Mouse (Mus musculus): ENCODE results near the gene Cct5. TPM values are rescaled to one million over a fixed set of nuclear protein-coding genes. Genes with fewer than 3 reads are reported as not detected.

Cct5 gene
- polyA plus RNA-seq, 1 experiment from 2014 or later = 429 TPM

GRCm38 (mm10) chr15:31570959-31571358 is 30.6 kb downstream of the Cct5 start:
- ATAC-seq (replicated peaks; ENCODE audit: low FRiP score, low read depth) (no peak), DNase-seq (ENCODE audit: low spot score) (no peak)
- Histone ChIP-seq H3K4me2 (ENCODE audit: low read length) (no peak overlapping the region), H3K27me3 (ENCODE audit: insufficient read depth, low read length) (no peaks in the 10 kb centered on the region), H3K36me3 (ENCODE audit: insufficient read depth, low read length) (no peaks in the 10 kb centered on the region), H3K9ac (ENCODE audit: low read depth, low read length) (no peak overlapping the region), H3K9me3 (replicated peaks; ENCODE audit: low read length) (no peaks in the 10 kb centered on the region), H3K4me1 (replicated peaks; ENCODE audit: insufficient read depth, low read length) (peaks cover 13% of the 10 kb centered on the region; the same call in 1 of the 2 replicates), H3K4me3 (replicated peaks; ENCODE audit: low read depth, low read length) (no peak overlapping the region), H3K27ac (no peak overlapping the region)
- no peak for TF ChIP-seq CTCF (IDR thresholded peaks at IDR 0.05; ENCODE audit: low read depth)
- 81% methylated on average over 8 of the region's 8 CpGs for WGBS

GRCm38 (mm10) chr15:31569325-31570022 is 32.1 kb downstream of the Cct5 start:
- Histone ChIP-seq H3K9ac (ENCODE audit: low read depth, low read length) (no peak overlapping the region), H3K4me3 (replicated peaks; ENCODE audit: low read depth, low read length) (no peak overlapping the region), H3K36me3 (ENCODE audit: insufficient read depth, low read length) (no peaks in the 10 kb centered on the region), H3K4me2 (ENCODE audit: low read length) (peak overlapping the region; percentile 40), H3K4me1 (replicated peaks; ENCODE audit: insufficient read depth, low read length) (peaks cover 13% of the 10 kb centered on the region; the same call in 1 of the 2 replicates), H3K9me3 (replicated peaks; ENCODE audit: low read length) (no peaks in the 10 kb centered on the region), H3K27me3 (ENCODE audit: insufficient read depth, low read length) (no peaks in the 10 kb centered on the region), H3K27ac (peak overlapping the region; percentile 65; the same call in 1 of the 2 replicates)
- DNase-seq (ENCODE audit: low spot score) (peak; percentile 28), ATAC-seq (replicated peaks; ENCODE audit: low FRiP score, low read depth) (peak; percentile 82)
- TF ChIP-seq CTCF (IDR thresholded peaks at IDR 0.05; ENCODE audit: low read depth) = 0 out of 2 replicates have a peak, but pooled peaks have one; percentile 5
- 48% methylated on average over 9 of the region's 9 CpGs for WGBS

- Histone ChIP-seq H3K4me2 (ENCODE audit: low read length) (peak overlapping the region; percentile 40), H3K27ac (peak overlapping the region; percentile 65), H3K4me3 (replicated peaks; ENCODE audit: low read depth, low read length) (no peak overlapping the region), H3K9me3 (replicated peaks; ENCODE audit: low read length) (no peaks in the 10 kb centered on the region), H3K4me1 (replicated peaks; ENCODE audit: insufficient read depth, low read length) (peaks cover 13% of the 10 kb centered on the region), H3K36me3 (ENCODE audit: insufficient read depth, low read length) (no peaks in the 10 kb centered on the region), H3K27me3 (ENCODE audit: insufficient read depth, low read length) (no peaks in the 10 kb centered on the region), H3K9ac (ENCODE audit: low read depth, low read length) (no peak overlapping the region)
- peak; percentile 89 for DNase-seq (ENCODE audit: low spot score)
- WGBS = 11% methylated on average over 12 of the region's 12 CpGs
- peak; percentile 88 for ATAC-seq (replicated peaks; ENCODE audit: low FRiP score, low read depth)
- TF ChIP-seq CTCF (IDR thresholded peaks at IDR 0.05; ENCODE audit: low read depth) = no peak
These were observed 33.0 kb downstream of the Cct5 start for GRCm38 (mm10) chr15:31568581-31568996.

- 78% methylated on average over 7 of the region's 7 CpGs for WGBS
- TF ChIP-seq CTCF (IDR thresholded peaks at IDR 0.05; ENCODE audit: low read depth) = no peak
- H3K9me3 ChIP-seq (replicated peaks; ENCODE audit: low read length) = no peaks in the 10 kb centered on the region
These were observed 34.2 kb downstream of the Cct5 start for GRCm38 (mm10) chr15:31567431-31567830.

GRCm38 (mm10) chr15:31565786-31566185 is 35.8 kb downstream of the Cct5 start:
- no peak overlapping the region for H3K27ac ChIP-seq
- no peaks in the 10 kb centered on the region for H3K36me3 ChIP-seq (ENCODE audit: insufficient read depth, low read length)
- DNase-seq (ENCODE audit: low spot score) (no peak), ATAC-seq (replicated peaks; ENCODE audit: low FRiP score, low read depth) (no peak)
- H3K4me1 ChIP-seq (replicated peaks; ENCODE audit: insufficient read depth, low read length) = peaks cover 13% of the 10 kb centered on the region
- no peaks in the 10 kb centered on the region for H3K9me3 ChIP-seq (replicated peaks; ENCODE audit: low read length)
- no peak overlapping the region for H3K9ac ChIP-seq (ENCODE audit: low read depth, low read length)
- H3K4me3 ChIP-seq (replicated peaks; ENCODE audit: low read depth, low read length) = no peak overlapping the region
- no peak for TF ChIP-seq CTCF (IDR thresholded peaks at IDR 0.05; ENCODE audit: low read depth)
- H3K27me3 ChIP-seq (ENCODE audit: insufficient read depth, low read length) = no peaks in the 10 kb centered on the region
- H3K4me2 ChIP-seq (ENCODE audit: low read length) = no peak overlapping the region
- WGBS = 70% methylated on average over 1 of the region's 1 CpGs

More at GRCm38 (mm10) chr15:31567431-31567830, 34.2 kb downstream of the Cct5 start:
- H3K27me3 ChIP-seq (ENCODE audit: insufficient read depth, low read length) = no peaks in the 10 kb centered on the region
- peaks cover 13% of the 10 kb centered on the region for H3K4me1 ChIP-seq (replicated peaks; ENCODE audit: insufficient read depth, low read length)
- no peak overlapping the region for H3K27ac ChIP-seq
- ATAC-seq (replicated peaks; ENCODE audit: low FRiP score, low read depth) = no peak
- no peak overlapping the region for H3K9ac ChIP-seq (ENCODE audit: low read depth, low read length)
- no peak for DNase-seq (ENCODE audit: low spot score)
- H3K36me3 ChIP-seq (ENCODE audit: insufficient read depth, low read length) = no peaks in the 10 kb centered on the region
- no peak overlapping the region for H3K4me3 ChIP-seq (replicated peaks; ENCODE audit: low read depth, low read length)
- H3K4me2 ChIP-seq (ENCODE audit: low read length) = no peak overlapping the region

- 64% methylated on average over 5 of the region's 5 CpGs for WGBS
These were observed 36.4 kb downstream of the Cct5 start, which contains the start of gene Cmbl for GRCm38 (mm10) chr15:31565184-31565583. TSS of gene Cmbl (plus strand) at chr15:31565389.

More at GRCm38 (mm10) chr15:31565184-31565583, 36.4 kb downstream of the Cct5 start, which contains the start of gene Cmbl:
- Histone ChIP-seq H3K36me3 (ENCODE audit: insufficient read depth, low read length) (no peaks in the 10 kb centered on the region), H3K9me3 (replicated peaks; ENCODE audit: low read length) (no peaks in the 10 kb centered on the region), H3K4me2 (ENCODE audit: low read length) (no peak within 1 kb of the TSS), H3K4me3 (replicated peaks; ENCODE audit: low read depth, low read length) (no peak within 1 kb of the TSS), H3K27me3 (ENCODE audit: insufficient read depth, low read length) (no peaks in the 10 kb centered on the region), H3K9ac (ENCODE audit: low read depth, low read length) (no peak within 1 kb of the TSS), H3K27ac (peak within 1 kb of the TSS; percentile 78), H3K4me1 (replicated peaks; ENCODE audit: insufficient read depth, low read length) (peaks cover 13% of the 10 kb centered on the region)
- no peak for TF ChIP-seq CTCF (IDR thresholded peaks at IDR 0.05; ENCODE audit: low read depth)
- no peak for ATAC-seq (replicated peaks; ENCODE audit: low FRiP score, low read depth)
- no peak for DNase-seq (ENCODE audit: low spot score)
